Mouse (Mus musculus): ENCODE measurements around the gene Sh2d6. TPM values are rescaled to one million over a fixed set of nuclear protein-coding genes. Genes with fewer than 3 reads are reported as not detected.
A peak's percentile ranks its signal among the peaks of the same experiment; 100 is the strongest.
"Not testable (repeated sequence)": the region's sequence is repeated elsewhere in the genome, so short reads cannot be mapped to it uniquely, and the experiment has no call there.

The Sh2d6 gene
- total RNA-seq, 2 experiments from 2014 or later: 0.49 to 0.56 TPM

GRCm38 (mm10) chr6:72482156-72482555, 39.4 kb downstream of the Sh2d6 start:
- no peak for TF ChIP-seq CTCF (conservative IDR thresholded peaks at IDR 0.05)
- Histone ChIP-seq H3K4me3 (no peak overlapping the region), H3K27ac (no peak overlapping the region)
- no peak for DNase-seq (ENCODE audit: low spot score in 2 of 2)

GRCm38 (mm10) chr6:72480422-72480702, 41.1 kb downstream of the Sh2d6 start:
- TF ChIP-seq CTCF (conservative IDR thresholded peaks at IDR 0.05): no peak
- DNase-seq (ENCODE audit: low spot score in 2 of 2): no peak
- H3K4me3 ChIP-seq: no peak overlapping the region
- H3K27ac ChIP-seq: no peak overlapping the region

- no peak overlapping the region for H3K27ac ChIP-seq
- TF ChIP-seq CTCF (conservative IDR thresholded peaks at IDR 0.05): no peak
- DNase-seq (ENCODE audit: low spot score in 2 of 2): no peak
These were observed 41.7 kb downstream of the Sh2d6 start for GRCm38 (mm10) chr6:72479645-72480421.

GRCm38 (mm10) chr6:72478691-72479090, 42.8 kb downstream of the Sh2d6 start:
- H3K4me3 ChIP-seq; DNase-seq (ENCODE audit: low spot score in 2 of 2); H3K27ac ChIP-seq: not testable (repeated sequence)

More at GRCm38 (mm10) chr6:72479645-72480421, 41.7 kb downstream of the Sh2d6 start:
- no peak overlapping the region for H3K4me3 ChIP-seq

- Histone ChIP-seq H3K27ac (no peak overlapping the region), H3K4me3 (no peak overlapping the region)
- no peak for DNase-seq (ENCODE audit: low spot score in 2 of 2)
- TF ChIP-seq CTCF (conservative IDR thresholded peaks at IDR 0.05): no peak
These were observed 43.9 kb downstream of the Sh2d6 start for GRCm38 (mm10) chr6:72477621-72478020.

GRCm38 (mm10) chr6:72476836-72477235, 44.7 kb downstream of the Sh2d6 start:
- Histone ChIP-seq H3K4me3 (no peak overlapping the region), H3K27ac (no peak overlapping the region)
- DNase-seq (ENCODE audit: low spot score in 2 of 2): no peak
- no peak for TF ChIP-seq CTCF (conservative IDR thresholded peaks at IDR 0.05)

GRCm38 (mm10) chr6:72475221-72475985, 46.1 kb downstream of the Sh2d6 start:
- DNase-seq (ENCODE audit: low spot score in 2 of 2): peak; percentile 48 to 67
- TF ChIP-seq CTCF (conservative IDR thresholded peaks at IDR 0.05): no peak
- Histone ChIP-seq H3K4me3 (no peak overlapping the region), H3K27ac (peak overlapping the region; percentile 39; the same call in 1 of the 2 replicates)

- TF ChIP-seq CTCF (conservative IDR thresholded peaks at IDR 0.05): no peak
- no peak overlapping the region for H3K27ac ChIP-seq
- H3K4me3 ChIP-seq: no peak overlapping the region
- DNase-seq (ENCODE audit: low spot score in 2 of 2): no peak
These were observed 48.1 kb downstream of the Sh2d6 start for GRCm38 (mm10) chr6:72473264-72474041.

- TF ChIP-seq CTCF (conservative IDR thresholded peaks at IDR 0.05): no peak
- DNase-seq (ENCODE audit: low spot score in 2 of 2): no peak
- no peak overlapping the region for H3K27ac ChIP-seq
- no peak overlapping the region for H3K4me3 ChIP-seq
These were observed 55.3 kb downstream of the Sh2d6 start for GRCm38 (mm10) chr6:72466171-72466570.

- no peak for DNase-seq (ENCODE audit: low spot score in 2 of 2)
- TF ChIP-seq CTCF (conservative IDR thresholded peaks at IDR 0.05): no peak
- no peak overlapping the region for H3K4me3 ChIP-seq
- no peak overlapping the region for H3K27ac ChIP-seq
These were observed 55.9 kb downstream of the Sh2d6 start for GRCm38 (mm10) chr6:72465361-72466157.

Other genes starting within 250 kb of the Sh2d6 start
- gene Sftpb, start 217.1 kb downstream of the Sh2d6 start, total RNA-seq (2021): not detected
- gene Usp39, start 176.5 kb downstream of the Sh2d6 start, total RNA-seq (2021): 10 to 100 TPM; 31.0 to 32.5 TPM
- gene 0610030E20Rik, start 174.4 kb downstream of the Sh2d6 start, total RNA-seq (2021): 10 to 100 TPM; 17.4 to 19.0 TPM
- 10 to 100 TPM in 1 of 2 experiments, 1 to 10 TPM in 1; 9.6 to 11.3 TPM for gene Tmem150a, start 166.3 kb downstream of the Sh2d6 start, total RNA-seq (2021)
- 10 to 100 TPM; 74.7 to 86.1 TPM for gene Rnf181, start 154.8 kb downstream of the Sh2d6 start, total RNA-seq (2021)
- 1 to 10 TPM; 3.9 to 4.6 TPM for gene Vamp5, start 141.2 kb downstream of the Sh2d6 start, total RNA-seq (2021)
- gene Vamp8, start 131.0 kb downstream of the Sh2d6 start, total RNA-seq (2021): 10 to 100 TPM; 11.5 to 12.5 TPM
- 10 to 100 TPM; 24.2 to 30.3 TPM for gene Ggcx, start 107.4 kb downstream of the Sh2d6 start, total RNA-seq (2021)
- gene Mat2a, start 82.1 kb downstream of the Sh2d6 start, total RNA-seq (2021): 100 to 1,000 TPM; 172 to 195 TPM
- 1 to 10 TPM; 2.5 to 2.8 TPM for gene Capg, start 22.7 kb upstream of the Sh2d6 start, total RNA-seq (2021)
- gene Elmod3, start 76.7 kb upstream of the Sh2d6 start, total RNA-seq (2021): 10 to 100 TPM; 25.4 to 25.8 TPM
- gene Retsat, start 76.8 kb upstream of the Sh2d6 start, total RNA-seq (2021): 10 to 100 TPM; 54.3 to 58.3 TPM
- 10 to 100 TPM; 87.9 to 88.2 TPM for gene Tgoln1, start 95.3 kb upstream of the Sh2d6 start, total RNA-seq (2021)

Data from layer of hippocampus, adult 2 months (tissue).